Comparison of ENCODE assay signal across 34 mouse cellular contexts in genomic region chr2:62502516-62502915, GRCm38 (mm10). TPM values are rescaled to one million over a fixed set of nuclear protein-coding genes. Genes with fewer than 3 reads are reported as not detected.
DNase-seq lines count a peak whose midpoint lies in the region; ATAC-seq and TF ChIP-seq lines count a peak whose summit lies in the region.
"Had no signal": no experiment of that assay in that cellular context is flagged by ENCODE, and none has a peak within 500 bp of the region (broad histone marks: within the 10 kb centered on the region; RNA-seq: fewer than 3 reads in every experiment).

No protein-coding gene starts in this region.

- H3K9ac ChIP-seq in forebrain, embryonic 14.5 days (ENCODE audit: low read length) = no peak overlapping the region
- no peak overlapping the region for H3K9ac ChIP-seq in forebrain, embryonic 12.5 days
- no peak overlapping the region for H3K9ac ChIP-seq in lung, embryonic 14.5 days
- H3K9ac ChIP-seq in neural tube, embryonic 15.5 days (replicated peaks) = no peak overlapping the region
- H3K9ac ChIP-seq: embryonic facial prominence, embryonic 15.5 days; hindbrain, embryonic 15.5 days; limb, embryonic 12.5 days; midbrain, embryonic 12.5 days; neural tube, embryonic 12.5 days had no signal

- peaks cover 7% of the 10 kb centered on the region; the same call in 1 of the 2 replicates for H3K4me1 ChIP-seq in forebrain, embryonic 14.5 days (ENCODE audit: control insufficient read depth, insufficient read depth, low read length)
- H3K4me1 ChIP-seq in forebrain, embryonic 12.5 days = peaks cover 4% of the 10 kb centered on the region; the same call in 1 of the 2 replicates
- no peaks in the 10 kb centered on the region for H3K4me1 ChIP-seq in lung, embryonic 14.5 days (ENCODE audit: insufficient read depth)
- H3K4me1 ChIP-seq in neural tube, embryonic 15.5 days = no peaks in the 10 kb centered on the region
- H3K4me1 ChIP-seq: embryonic facial prominence, embryonic 10.5 days; embryonic facial prominence, embryonic 15.5 days; hindbrain, embryonic 15.5 days; limb, embryonic 12.5 days; megakaryocyte, embryonic 14.5 days; neural tube, embryonic 12.5 days had no signal

- DNase-seq in forebrain, embryonic 14.5 days (ENCODE audit: low spot score) = peak; percentile 33
- no peak for DNase-seq in layer of hippocampus, adult 2 months (ENCODE audit: low spot score in 2 of 2)
- no peak for DNase-seq in layer of hippocampus, adult 9-10 months (ENCODE audit: low spot score)
- DNase-seq in lung, embryonic 14.5 days = no peak
- no peak for DNase-seq in lung, postnatal 4 days
- DNase-seq: adrenal gland, adult 8-10 months; cerebellum, adult 18-20 months; cerebellum, postnatal 10 days; gastrocnemius, postnatal 14 days; heart, postnatal 14 days; kidney, adult 11 months; kidney, postnatal 14 days; lung, postnatal 36 days; thymus, postnatal 4 days had no signal

- no peak for ATAC-seq in forebrain, embryonic 14.5 days
- no peak for ATAC-seq in forebrain, embryonic 12.5 days (ENCODE audit: low FRiP score)
- no peak for ATAC-seq in lung, embryonic 14.5 days (ENCODE audit: insufficient read depth)
- no peak for ATAC-seq in neural tube, embryonic 15.5 days (ENCODE audit: low FRiP score)
- ATAC-seq: inflammation-experienced regulatory T-cells, adult 6 months had no signal

- 73% methylated on average over 4 of the region's 4 CpGs for WGBS in forebrain, embryonic 14.5 days
- 64% methylated on average over 4 of the region's 4 CpGs for WGBS in forebrain, embryonic 12.5 days
- 71% methylated on average over 4 of the region's 4 CpGs for WGBS in lung, embryonic 14.5 days
- WGBS in neural tube, embryonic 15.5 days = 87% methylated on average over 4 of the region's 4 CpGs

- no peak for TF ChIP-seq CTCF in layer of hippocampus, adult 2 months (conservative IDR thresholded peaks at IDR 0.05)
- no peak for TF ChIP-seq CTCF in lung, embryonic 14.5 days (IDR thresholded peaks at IDR 0.05; ENCODE audit: low read depth)

- no peak overlapping the region for H3K4me2 ChIP-seq in forebrain, embryonic 14.5 days (ENCODE audit: low read length)
- H3K4me2 ChIP-seq in forebrain, embryonic 12.5 days = no peak overlapping the region
- H3K4me2 ChIP-seq in lung, embryonic 14.5 days = no peak overlapping the region
- no peak overlapping the region for H3K4me2 ChIP-seq in neural tube, embryonic 15.5 days
- H3K4me2 ChIP-seq: embryonic facial prominence, embryonic 15.5 days; hindbrain, embryonic 15.5 days; limb, embryonic 12.5 days; midbrain, embryonic 12.5 days; neural tube, embryonic 12.5 days had no signal

- no peak overlapping the region; the same call in 1 of the 2 replicates for H3K27ac ChIP-seq in forebrain, embryonic 14.5 days (ENCODE audit: low read depth, low read length)
- no peak overlapping the region for H3K27ac ChIP-seq in forebrain, embryonic 12.5 days
- peak overlapping the region; percentile 53 for H3K27ac ChIP-seq in layer of hippocampus, adult 2 months
- H3K27ac ChIP-seq in lung, embryonic 14.5 days (ENCODE audit: low read depth) = 0 out of 2 replicates have a peak overlapping the region, but pooled peaks have one; percentile 2
- H3K27ac ChIP-seq in neural tube, embryonic 15.5 days (replicated peaks) = no peak overlapping the region
- H3K27ac ChIP-seq: embryonic facial prominence, embryonic 10.5 days; embryonic facial prominence, embryonic 15.5 days; hindbrain, embryonic 10.5 days; hindbrain, embryonic 15.5 days; limb, embryonic 12.5 days; midbrain, embryonic 12.5 days; neural tube, embryonic 12.5 days had no signal

- H3K9me3 ChIP-seq in forebrain, embryonic 14.5 days (replicated peaks; ENCODE audit: control insufficient read depth, low read length) = no peaks in the 10 kb centered on the region
- no peaks in the 10 kb centered on the region for H3K9me3 ChIP-seq in forebrain, embryonic 12.5 days
- H3K9me3 ChIP-seq in lung, embryonic 14.5 days (ENCODE audit: low read depth, low read length) = no peaks in the 10 kb centered on the region
- no peaks in the 10 kb centered on the region for H3K9me3 ChIP-seq in neural tube, embryonic 15.5 days (replicated peaks)
- H3K9me3 ChIP-seq: embryonic facial prominence, embryonic 10.5 days; embryonic facial prominence, embryonic 15.5 days; G1E; hindbrain, embryonic 10.5 days; hindbrain, embryonic 15.5 days; limb, embryonic 12.5 days; megakaryocyte, embryonic 14.5 days; midbrain, embryonic 12.5 days; neural tube, embryonic 12.5 days had no signal

- no peaks in the 10 kb centered on the region for H3K36me3 ChIP-seq in forebrain, embryonic 14.5 days (ENCODE audit: control insufficient read depth, insufficient read depth, low read length)
- no peaks in the 10 kb centered on the region for H3K36me3 ChIP-seq in forebrain, embryonic 12.5 days (replicated peaks)
- no peaks in the 10 kb centered on the region for H3K36me3 ChIP-seq in lung, embryonic 14.5 days (ENCODE audit: insufficient read depth)
- H3K36me3 ChIP-seq in neural tube, embryonic 15.5 days = no peaks in the 10 kb centered on the region
- H3K36me3 ChIP-seq: embryonic facial prominence, embryonic 10.5 days; embryonic facial prominence, embryonic 15.5 days; G1E; hindbrain, embryonic 10.5 days; hindbrain, embryonic 15.5 days; limb, embryonic 12.5 days; midbrain, embryonic 12.5 days; neural tube, embryonic 12.5 days had no signal

- H3K27me3 ChIP-seq in forebrain, embryonic 14.5 days (replicated peaks; ENCODE audit: control insufficient read depth, insufficient read depth, low read length) = no peaks in the 10 kb centered on the region
- H3K27me3 ChIP-seq in forebrain, embryonic 12.5 days = no peaks in the 10 kb centered on the region
- H3K27me3 ChIP-seq in lung, embryonic 14.5 days (ENCODE audit: insufficient read depth, low read length) = no peaks in the 10 kb centered on the region
- no peaks in the 10 kb centered on the region for H3K27me3 ChIP-seq in neural tube, embryonic 15.5 days (replicated peaks)
- H3K27me3 ChIP-seq: embryonic facial prominence, embryonic 15.5 days; hindbrain, embryonic 15.5 days; limb, embryonic 12.5 days; megakaryocyte, embryonic 14.5 days; midbrain, embryonic 12.5 days; neural tube, embryonic 12.5 days had no signal

- H3K4me3 ChIP-seq in forebrain, embryonic 14.5 days (ENCODE audit: low read depth, low read length) = no peak overlapping the region
- H3K4me3 ChIP-seq in forebrain, embryonic 12.5 days (replicated peaks) = no peak overlapping the region
- no peak overlapping the region for H3K4me3 ChIP-seq in layer of hippocampus, adult 2 months
- no peak overlapping the region for H3K4me3 ChIP-seq in lung, embryonic 14.5 days (ENCODE audit: low read depth, low read length)
- H3K4me3 ChIP-seq in neural tube, embryonic 15.5 days (replicated peaks) = no peak overlapping the region
- H3K4me3 ChIP-seq: embryonic facial prominence, embryonic 10.5 days; embryonic facial prominence, embryonic 15.5 days; hindbrain, embryonic 10.5 days; hindbrain, embryonic 15.5 days; limb, embryonic 12.5 days; megakaryocyte, embryonic 14.5 days; midbrain, embryonic 12.5 days; myocyte; neural tube, embryonic 12.5 days had no signal

RNA-seq across cellular contexts. Expression of gene Gcg, which starts 19.1 kb away (rescaled TPM):
- 2.7 and 3.0 TPM in 2 replicates for polyA plus RNA-seq in forebrain, embryonic 14.5 days (2014; fragmentation: Nextera tagmentation; extraction: Ambion mirVana)
- polyA plus RNA-seq in forebrain, embryonic 12.5 days (2016; fragmentation: Nextera tagmentation; extraction: Ambion mirVana) = 0.65 and 1.1 TPM in 2 replicates
- total RNA-seq in layer of hippocampus, adult 2 months (2021) = not detected
- 0.20 TPM in 1 of 2 replicates, not detected in the other for polyA plus RNA-seq in lung, embryonic 14.5 days (2014; fragmentation: Nextera tagmentation; extraction: Ambion mirVana)
- 0.33 and 0.43 TPM in 2 replicates for polyA plus RNA-seq in neural tube, embryonic 15.5 days (2015; fragmentation: Nextera tagmentation; extraction: Ambion mirVana)
- total RNA-seq: adrenal gland, adult 8-10 months; gastrocnemius, postnatal 14 days; granulocyte monocyte progenitor cell, adult 5-6 weeks; heart, postnatal 14 days; liver, adult 2 months; midbrain, postnatal 0 days had no signal
- polyA plus RNA-seq: embryonic facial prominence, embryonic 10.5 days; embryonic facial prominence, embryonic 15.5 days; heart, embryonic 14.5 days; hindbrain, embryonic 10.5 days; kidney, embryonic 14.5 days; liver, adult 2 months; lung, embryonic 16.5 days; myocyte; neural tube, embryonic 12.5 days; testis, adult 2 months had no signal

Comparison
In these comparisons a context has a peak if more than half of its experiments do, and no peak if none do; other contexts are left out.
1. H3K27ac ChIP-seq: peak in layer of hippocampus, adult 2 months (single experiment) and lung, embryonic 14.5 days (single experiment); none in forebrain, embryonic 14.5 days (single experiment), forebrain, embryonic 12.5 days (single experiment) and neural tube, embryonic 15.5 days (single experiment).